Mouse (Mus musculus) splenic B cell, adult 2 months (primary cell): ENCODE data around the gene Spp2.

Experiments
- DNase-seq: peaks from one replicate; pipeline ENCODE4 v3.0.0-alpha.2; 2011; ENCODE audit warnings: low read depth, low spot score
- H3K27me3 ChIP-seq: 2 replicates; pipeline ENCODE4 v1.6.1; 2012; ENCODE audit warnings: mild to moderate bottlenecking, low read length, moderate library complexity, mixed read lengths; ENCODE audit not compliant: control insufficient read depth, poor library complexity, insufficient read depth, severe bottlenecking
- H3K36me3 ChIP-seq: 2 replicates; pipeline ENCODE4 v1.6.1; 2012; ENCODE audit warnings: mild to moderate bottlenecking, low read length, moderate library complexity, mixed read lengths; ENCODE audit not compliant: control insufficient read depth, poor library complexity, insufficient read depth, severe bottlenecking

Gene Spp2

DNA sequence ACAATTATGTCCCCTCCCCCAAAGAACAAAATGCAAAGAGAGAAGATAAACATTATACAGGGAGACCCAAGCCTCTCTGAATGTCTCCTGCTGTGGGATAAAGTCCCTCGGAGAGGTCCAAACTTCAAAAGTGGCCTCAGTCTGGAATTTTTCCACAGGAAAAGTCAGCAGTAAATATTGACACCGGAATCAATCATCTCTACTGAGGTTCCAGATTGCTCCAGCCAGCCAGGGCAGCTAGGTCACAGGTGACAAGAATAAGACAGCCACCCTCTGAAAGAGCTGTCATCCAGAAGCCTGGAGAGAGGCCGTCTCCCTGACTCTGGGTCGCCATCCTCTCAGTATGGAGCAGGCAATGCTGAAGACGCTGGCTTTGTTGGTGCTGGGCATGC, at the start of gene Spp2:
TSS of gene Spp2 (plus strand) at position 155 of the 392 bp plus-strand sequence.
- no peaks in the 10 kb centered on the region for H3K36me3 ChIP-seq
- no peak for DNase-seq
- H3K27me3 ChIP-seq: no peaks in the 10 kb centered on the region

DNA sequence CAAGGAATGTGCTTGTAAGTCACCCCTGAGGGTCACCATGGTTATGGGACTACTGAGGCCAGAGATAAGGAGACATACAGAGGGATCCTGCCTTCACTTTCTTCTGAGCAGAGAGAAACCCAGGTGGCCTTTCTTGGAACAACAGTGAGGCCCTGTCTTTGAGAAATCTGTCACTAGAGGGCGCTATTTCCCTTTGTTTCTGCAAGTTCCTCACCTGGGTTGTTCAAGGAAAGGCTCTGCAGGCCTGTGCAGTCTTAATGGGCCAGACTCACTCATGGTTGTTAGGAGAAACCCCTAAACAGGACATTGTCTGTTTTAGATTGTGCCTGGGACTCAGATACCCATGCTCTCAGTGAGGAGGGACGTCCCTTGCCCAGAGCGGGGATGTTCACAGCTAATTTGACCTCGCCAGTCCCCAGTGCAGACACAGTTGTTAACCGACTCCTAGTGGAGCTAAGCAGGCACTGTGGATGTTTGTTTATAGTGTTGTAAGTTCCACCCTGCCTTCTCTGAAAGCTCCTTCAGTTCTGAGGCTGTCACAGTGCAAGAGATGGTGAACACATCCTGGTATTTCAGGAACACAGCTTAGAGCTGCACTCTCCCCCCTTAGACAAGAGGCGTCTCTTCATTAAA, 49.2 kb upstream of the Spp2 start:
- Histone ChIP-seq H3K36me3 (no peaks in the 10 kb centered on the region), H3K27me3 (no peaks in the 10 kb centered on the region)
- DNase-seq: peak; percentile 54

DNA sequence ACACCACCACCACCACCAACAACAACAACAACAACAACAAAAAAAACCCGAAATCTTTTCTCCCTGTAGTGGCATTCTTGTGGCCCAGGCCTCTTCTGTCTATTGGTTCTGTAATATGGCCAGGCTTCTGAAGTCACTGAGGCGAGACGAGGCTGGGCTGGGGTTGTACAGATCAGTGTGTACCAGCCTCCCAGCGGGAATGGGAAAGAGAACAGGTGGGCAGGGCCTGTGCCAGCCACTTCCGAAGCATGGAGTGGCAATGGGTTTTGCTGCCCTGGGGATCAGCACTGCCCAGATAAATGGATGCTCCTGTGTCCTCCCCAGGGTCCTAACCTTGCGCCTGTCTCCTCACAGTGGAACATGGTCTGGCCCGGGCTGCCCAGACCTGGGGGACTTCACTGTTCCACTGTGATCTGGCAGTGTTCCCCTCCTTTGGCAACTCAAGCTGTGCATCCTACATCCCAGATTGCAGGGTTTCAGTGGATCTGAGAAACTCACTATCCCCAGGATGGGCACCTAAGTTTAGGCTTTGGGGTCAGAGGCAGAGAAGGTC, 48.6 kb upstream of the Spp2 start:
- no peak for DNase-seq
- Histone ChIP-seq H3K36me3 (no peaks in the 10 kb centered on the region), H3K27me3 (no peaks in the 10 kb centered on the region)

- no peak for DNase-seq
- no peaks in the 10 kb centered on the region for H3K27me3 ChIP-seq
- no peaks in the 10 kb centered on the region for H3K36me3 ChIP-seq
Observed at GRCm38 (mm10) chr1:88361085-88361484, 45.7 kb upstream of the Spp2 start.

GRCm38 (mm10) chr1:88366881-88367644, 39.7 kb upstream of the Spp2 start:
- Histone ChIP-seq H3K27me3 (no peaks in the 10 kb centered on the region), H3K36me3 (no peaks in the 10 kb centered on the region)
- DNase-seq: no peak

GRCm38 (mm10) chr1:88378446-88378845, 28.3 kb upstream of the Spp2 start:
- DNase-seq: no peak
- H3K27me3 ChIP-seq: no peaks in the 10 kb centered on the region

GRCm38 (mm10) chr1:88391632-88392031, 15.1 kb upstream of the Spp2 start:
- Histone ChIP-seq H3K36me3 (no peaks in the 10 kb centered on the region), H3K27me3 (no peaks in the 10 kb centered on the region)
- no peak for DNase-seq

More at GRCm38 (mm10) chr1:88378446-88378845, 28.3 kb upstream of the Spp2 start:
- no peaks in the 10 kb centered on the region for H3K36me3 ChIP-seq

DNA sequence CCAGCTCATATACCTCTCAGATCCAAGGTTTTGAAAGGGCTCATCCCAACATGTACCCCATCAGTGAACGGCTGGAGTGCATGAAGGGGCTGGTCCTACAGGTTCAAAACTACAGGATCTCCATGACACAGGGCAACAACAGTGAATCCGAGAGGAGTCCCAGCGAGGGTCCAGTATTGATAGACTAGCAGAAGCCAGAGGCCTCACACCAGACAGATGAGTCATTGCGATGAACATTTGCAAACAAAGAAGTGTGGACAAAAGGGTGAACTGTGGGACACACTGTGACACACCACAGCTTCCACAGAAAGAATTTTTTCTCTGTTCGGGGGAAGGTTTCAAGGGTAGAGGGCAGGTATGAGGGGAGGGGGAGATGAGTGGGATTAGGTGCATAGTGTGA, 13.4 kb upstream of the Spp2 start:
- no peaks in the 10 kb centered on the region for H3K27me3 ChIP-seq
- DNase-seq: no peak
- no peaks in the 10 kb centered on the region for H3K36me3 ChIP-seq

DNA sequence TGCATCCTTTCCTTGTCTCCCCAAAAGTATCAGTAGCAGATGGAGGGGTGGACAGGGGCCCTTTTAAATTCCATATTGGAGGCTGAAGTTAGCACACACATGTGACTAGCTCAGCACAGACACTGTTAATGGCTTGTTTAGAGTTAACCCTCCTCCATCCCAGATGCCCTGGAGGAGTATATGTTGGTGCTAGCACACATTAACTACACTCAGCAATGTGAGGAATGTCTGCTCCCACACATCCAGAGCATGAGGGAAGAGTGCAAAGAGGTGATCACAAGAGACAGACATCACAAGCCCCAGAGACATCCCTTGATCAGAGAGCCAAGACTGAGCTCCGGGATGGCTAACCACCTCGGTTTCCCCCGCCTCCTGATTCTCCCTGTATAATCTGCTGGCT, 3.4 kb upstream of the Spp2 start:
- Histone ChIP-seq H3K36me3 (no peaks in the 10 kb centered on the region), H3K27me3 (no peaks in the 10 kb centered on the region)
- DNase-seq: no peak

- no peak for DNase-seq
- H3K27me3 ChIP-seq: no peaks in the 10 kb centered on the region
- H3K36me3 ChIP-seq: no peaks in the 10 kb centered on the region
Observed at GRCm38 (mm10) chr1:88406078-88406806, 519 bp upstream of the Spp2 start.

GRCm38 (mm10) chr1:88408340-88408739, 1.6 kb downstream of the Spp2 start:
- no peak for DNase-seq
- no peaks in the 10 kb centered on the region for H3K27me3 ChIP-seq
- no peaks in the 10 kb centered on the region for H3K36me3 ChIP-seq

- Histone ChIP-seq H3K36me3 (no peaks in the 10 kb centered on the region), H3K27me3 (no peaks in the 10 kb centered on the region)
- DNase-seq: no peak
Observed at GRCm38 (mm10) chr1:88412013-88412412, 5.3 kb downstream of the Spp2 start.

DNA sequence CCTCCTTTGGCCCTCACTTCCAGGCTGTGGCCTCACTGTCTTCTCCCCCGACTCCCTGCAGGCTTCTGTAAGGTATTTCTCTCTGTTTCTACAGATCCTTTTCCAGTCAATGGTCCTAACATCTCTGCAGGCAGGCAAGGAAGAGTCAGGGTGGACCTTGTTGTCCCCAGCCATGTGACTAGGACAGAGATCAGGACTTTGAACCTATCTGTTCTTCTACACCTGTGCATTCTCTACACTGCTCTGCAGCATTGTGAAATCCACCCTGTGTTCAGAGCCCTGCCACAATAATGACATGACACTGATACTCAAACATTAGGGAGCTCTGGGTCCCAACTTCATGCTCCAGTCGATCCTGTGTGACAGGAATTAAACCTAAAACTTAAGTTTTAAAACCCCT, 12.2 kb downstream of the Spp2 start:
- no peak for DNase-seq
- Histone ChIP-seq H3K36me3 (no peaks in the 10 kb centered on the region), H3K27me3 (no peaks in the 10 kb centered on the region)

- no peak for DNase-seq
- H3K27me3 ChIP-seq: no peaks in the 10 kb centered on the region
- H3K36me3 ChIP-seq: no peaks in the 10 kb centered on the region
Observed at GRCm38 (mm10) chr1:88422045-88422444, 15.3 kb downstream of the Spp2 start.

GRCm38 (mm10) chr1:88422846-88423395, 16.2 kb downstream of the Spp2 start:
- DNase-seq: no peak
- H3K27me3 ChIP-seq: no peaks in the 10 kb centered on the region
- H3K36me3 ChIP-seq: no peaks in the 10 kb centered on the region
